Mouse (Mus musculus) kidney, adult 2 months (tissue): ENCODE measurements around the gene Siae.

Experiments used
- CTCF ChIP-seq: fragments of 200-500 bp; conservative IDR thresholded peaks from 2 replicates; pipeline ENCODE4 v1.5.1; 2011; ENCODE audit warnings: low read depth, mild to moderate bottlenecking, control low read depth, low read length, moderate library complexity, mixed read lengths; ENCODE audit not compliant: insufficient read depth, insufficient read length
- POLR2A ChIP-seq: fragments of 200-500 bp; IDR thresholded peaks from one replicate; pipeline ENCODE4 v1.6.1; 2011; ENCODE audit warnings: low read depth, low read length, control low read depth

GRCm38 (mm10) chr9:37600538-37601205, 45.2 kb downstream of the Siae start:
- TF ChIP-seq POLR2A (no peak), CTCF (no peak)
